Mouse (Mus musculus) bone marrow, adult 2 months (tissue): Measurements from ENCODE around the gene Hpgd.

Source experiments
- CTCF ChIP-seq: fragments of 200-500 bp; IDR thresholded peaks from 2 replicates; pipeline ENCODE4 v1.5.1; 2011; ENCODE audit warnings: low read length, control low read depth; ENCODE audit not compliant: control insufficient read depth, insufficient read depth
- POLR2A ChIP-seq: fragments of 200-500 bp; IDR thresholded peaks from 2 replicates; pipeline ENCODE4 v1.6.1; 2011; ENCODE audit warnings: low read depth, mild to moderate bottlenecking, control low read depth, low read length, borderline replicate concordance; ENCODE audit not compliant: control insufficient read depth

- TF ChIP-seq CTCF (no peak), POLR2A (no peak)
These were observed 49.1 kb downstream of the Hpgd start for GRCm38 (mm10) chr8:56343505-56343904.
